Mouse (Mus musculus): ENCODE data around the gene Ezr. TPM values are rescaled to one million over a fixed set of nuclear protein-coding genes. Genes with fewer than 3 reads are reported as not detected.
"Not testable (repeated sequence)": the region's sequence is repeated elsewhere in the genome, so short reads cannot be mapped to it uniquely, and the experiment has no call there.

The Ezr gene
- polyA plus RNA-seq, 1 experiment from 2014 or later, result 342 TPM

DNA sequence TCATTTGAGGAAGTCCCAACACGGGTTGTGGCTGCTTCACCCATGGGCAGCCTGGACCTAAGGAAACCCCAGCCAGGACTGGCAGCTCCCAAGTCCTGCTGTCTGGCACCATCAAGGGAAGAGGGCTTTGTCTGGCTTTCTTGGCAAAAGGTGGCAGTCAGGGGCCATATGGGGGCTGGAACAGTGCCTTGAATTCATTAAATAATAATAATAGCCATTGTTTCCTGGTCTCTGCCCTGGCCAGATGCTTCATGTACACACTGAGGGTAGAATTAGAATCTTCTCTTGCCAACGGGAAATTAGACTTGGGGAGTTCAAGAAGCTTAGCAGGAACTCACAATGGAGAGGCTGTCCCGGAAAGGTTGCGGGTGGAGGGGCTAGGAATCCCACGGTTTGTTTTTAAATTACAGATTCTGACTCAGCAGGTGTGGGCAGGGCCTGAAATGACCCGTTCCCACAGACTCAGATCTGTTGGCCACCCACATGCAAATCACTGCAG, 53.3 kb downstream of the Ezr start:
- H3K9ac ChIP-seq (ENCODE audit: low read depth, low read length), result no peak overlapping the region
- no peaks in the 10 kb centered on the region for H3K27me3 ChIP-seq (replicated peaks; ENCODE audit: control insufficient read depth, insufficient read depth, low read length)
- H3K4me1 ChIP-seq (replicated peaks; ENCODE audit: control insufficient read depth, insufficient read depth, low read length), result 0 out of 2 replicates have a peak, but pooled peaks cover 2% of the 10 kb centered on the region
- H3K4me2 ChIP-seq (replicated peaks; ENCODE audit: low read depth), result no peak overlapping the region
- ATAC-seq, result no peak
- 20% methylated on average over 6 of the region's 6 CpGs for WGBS
- no peaks in the 10 kb centered on the region for H3K36me3 ChIP-seq (ENCODE audit: control insufficient read depth, insufficient read depth)
- no peaks in the 10 kb centered on the region for H3K9me3 ChIP-seq (ENCODE audit: control insufficient read depth)
- no peak for TF ChIP-seq CTCF (IDR thresholded peaks at IDR 0.05; ENCODE audit: low read depth)
- no peak overlapping the region for H3K4me3 ChIP-seq (ENCODE audit: low read depth, low read length)
- H3K27ac ChIP-seq (ENCODE audit: low read depth, low read length), result peak overlapping the region; percentile 89

- Histone ChIP-seq H3K27me3 (replicated peaks; ENCODE audit: control insufficient read depth, insufficient read depth, low read length) (no peaks in the 10 kb centered on the region), H3K27ac (ENCODE audit: low read depth, low read length) (peak overlapping the region; percentile 89), H3K4me3 (ENCODE audit: low read depth, low read length) (no peak overlapping the region), H3K9me3 (ENCODE audit: control insufficient read depth) (no peaks in the 10 kb centered on the region), H3K4me1 (replicated peaks; ENCODE audit: control insufficient read depth, insufficient read depth, low read length) (0 out of 2 replicates have a peak, but pooled peaks cover 2% of the 10 kb centered on the region), H3K4me2 (replicated peaks; ENCODE audit: low read depth) (no peak overlapping the region; the same call in 1 of the 2 replicates), H3K36me3 (ENCODE audit: control insufficient read depth, insufficient read depth) (no peaks in the 10 kb centered on the region), H3K9ac (ENCODE audit: low read depth, low read length) (no peak overlapping the region)
- WGBS, result 50% methylated on average over 12 of the region's 12 CpGs
- peak; percentile 95 for ATAC-seq
- TF ChIP-seq CTCF (IDR thresholded peaks at IDR 0.05; ENCODE audit: low read depth), result no peak
Measured at GRCm38 (mm10) chr17:6727996-6728610, 54.5 kb downstream of the Ezr start.

GRCm38 (mm10) chr17:6713944-6714343, 68.6 kb downstream of the Ezr start:
- not testable (repeated sequence) for H3K4me2 ChIP-seq (replicated peaks; ENCODE audit: low read depth); H3K36me3 ChIP-seq (ENCODE audit: control insufficient read depth, insufficient read depth); H3K9me3 ChIP-seq (ENCODE audit: control insufficient read depth); H3K27me3 ChIP-seq (replicated peaks; ENCODE audit: control insufficient read depth, insufficient read depth, low read length); H3K4me3 ChIP-seq (ENCODE audit: low read depth, low read length); H3K4me1 ChIP-seq (replicated peaks; ENCODE audit: control insufficient read depth, insufficient read depth, low read length); H3K9ac ChIP-seq (ENCODE audit: low read depth, low read length)
- WGBS, result 64% methylated on average over 7 of the region's 8 CpGs
- peak overlapping the region; percentile 64; the same call in 1 of the 2 replicates for H3K27ac ChIP-seq (ENCODE audit: low read depth, low read length)
- ATAC-seq, result peak; percentile 73

DNA sequence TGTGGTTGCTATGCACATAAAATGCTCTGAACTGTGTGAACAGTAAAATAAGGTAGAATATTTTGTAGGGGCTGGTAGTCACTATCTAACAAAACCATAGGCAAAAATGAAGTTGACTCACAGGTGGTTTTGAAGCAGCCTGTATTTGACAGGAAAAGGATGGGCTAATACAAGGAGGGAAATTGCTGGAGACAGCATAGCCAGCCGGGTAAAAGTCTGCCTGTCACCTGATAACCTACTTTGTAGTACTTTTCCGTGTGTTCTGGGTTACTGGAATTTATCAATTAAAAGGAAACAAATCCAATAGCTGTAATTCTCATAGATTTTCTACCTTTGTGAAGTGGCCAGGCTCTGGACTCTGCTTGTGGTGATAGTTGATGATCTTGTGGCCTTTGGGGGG, 69.1 kb downstream of the Ezr start:
- not testable (repeated sequence) for H3K9me3 ChIP-seq (ENCODE audit: control insufficient read depth); H3K4me2 ChIP-seq (replicated peaks; ENCODE audit: low read depth); H3K9ac ChIP-seq (ENCODE audit: low read depth, low read length); H3K4me3 ChIP-seq (ENCODE audit: low read depth, low read length); H3K4me1 ChIP-seq (replicated peaks; ENCODE audit: control insufficient read depth, insufficient read depth, low read length); H3K36me3 ChIP-seq (ENCODE audit: control insufficient read depth, insufficient read depth); H3K27me3 ChIP-seq (replicated peaks; ENCODE audit: control insufficient read depth, insufficient read depth, low read length)
- 19% methylated on average over 2 of the region's 2 CpGs for WGBS
- ATAC-seq, result peak; percentile 56; the same call in 1 of the 2 replicates
- H3K27ac ChIP-seq (ENCODE audit: low read depth, low read length), result peak overlapping the region; percentile 64; the same call in 1 of the 2 replicates

DNA sequence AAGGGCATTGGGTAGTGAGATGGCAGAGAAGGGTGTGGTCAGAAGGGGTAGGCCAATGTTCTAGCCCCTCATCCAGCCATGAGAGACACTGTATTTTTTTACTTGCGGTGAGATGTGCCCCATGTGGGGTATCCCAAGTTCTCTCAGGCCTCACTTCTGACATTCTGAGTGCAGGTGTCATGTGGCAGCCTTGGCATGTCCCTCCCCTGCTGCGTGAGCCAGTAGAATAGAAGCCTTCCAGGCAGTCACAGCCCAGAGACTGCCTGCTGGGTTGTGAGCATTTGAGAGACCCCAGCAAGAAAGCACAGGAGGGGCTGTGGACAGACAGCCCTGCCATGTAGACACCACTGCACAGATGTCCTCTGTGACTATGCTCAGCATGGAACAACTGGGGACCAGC, 74.4 kb downstream of the Ezr start:
- H3K9me3 ChIP-seq (ENCODE audit: control insufficient read depth); H3K4me1 ChIP-seq (replicated peaks; ENCODE audit: control insufficient read depth, insufficient read depth, low read length); H3K36me3 ChIP-seq (ENCODE audit: control insufficient read depth, insufficient read depth); H3K27ac ChIP-seq (ENCODE audit: low read depth, low read length); H3K4me2 ChIP-seq (replicated peaks; ENCODE audit: low read depth); H3K9ac ChIP-seq (ENCODE audit: low read depth, low read length); ATAC-seq; H3K4me3 ChIP-seq (ENCODE audit: low read depth, low read length); H3K27me3 ChIP-seq (replicated peaks; ENCODE audit: control insufficient read depth, insufficient read depth, low read length): not testable (repeated sequence)
- 67% methylated on average over 2 of the region's 2 CpGs for WGBS

DNA sequence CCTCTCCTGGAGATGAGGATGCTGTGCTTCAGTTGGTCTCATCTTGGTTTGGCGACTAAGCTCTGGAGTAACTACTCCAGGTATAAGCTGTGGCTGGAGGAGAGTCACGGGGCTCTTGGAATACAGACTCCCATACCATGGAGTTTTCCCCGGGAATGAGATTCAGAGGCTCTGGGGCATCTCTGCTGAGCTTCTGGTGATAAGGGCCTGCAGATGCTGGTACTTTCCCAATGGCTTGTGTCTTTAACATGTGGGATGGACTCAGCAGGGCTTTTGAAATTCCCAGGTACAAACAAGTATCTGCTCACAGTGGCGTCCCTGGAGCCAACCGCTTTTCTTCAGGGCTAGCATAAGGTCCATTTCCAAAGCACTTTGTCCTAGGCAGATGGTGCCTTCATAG, 75.2 kb downstream of the Ezr start:
- ATAC-seq; H3K4me3 ChIP-seq (ENCODE audit: low read depth, low read length); H3K9ac ChIP-seq (ENCODE audit: low read depth, low read length); H3K36me3 ChIP-seq (ENCODE audit: control insufficient read depth, insufficient read depth); H3K27me3 ChIP-seq (replicated peaks; ENCODE audit: control insufficient read depth, insufficient read depth, low read length); H3K9me3 ChIP-seq (ENCODE audit: control insufficient read depth); H3K4me2 ChIP-seq (replicated peaks; ENCODE audit: low read depth); H3K4me1 ChIP-seq (replicated peaks; ENCODE audit: control insufficient read depth, insufficient read depth, low read length); H3K27ac ChIP-seq (ENCODE audit: low read depth, low read length): not testable (repeated sequence)
- whole genome bisulfite sequencing, result 92% methylated on average over 5 of the region's 5 CpGs

DNA sequence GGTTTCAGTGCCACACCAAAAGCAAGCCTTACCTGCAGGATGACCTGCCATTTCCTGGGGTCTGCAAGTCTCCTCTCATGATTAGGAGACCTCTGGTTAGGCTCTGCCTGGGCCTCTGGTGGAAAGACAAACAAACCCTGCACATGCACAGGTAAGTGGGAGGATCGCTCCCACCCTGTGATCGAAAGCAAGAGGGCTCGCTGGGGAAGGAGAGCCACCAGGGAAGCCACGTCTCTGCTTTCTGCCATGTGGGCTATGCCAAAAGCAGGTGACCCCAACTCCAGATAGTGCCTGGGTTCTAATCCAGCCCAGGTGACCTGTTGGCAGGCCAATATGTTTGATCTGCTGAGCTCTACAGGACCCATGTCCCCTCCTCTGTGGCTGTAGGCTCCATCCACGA, 76.1 kb downstream of the Ezr start:
- ATAC-seq; H3K4me2 ChIP-seq (replicated peaks; ENCODE audit: low read depth); H3K9me3 ChIP-seq (ENCODE audit: control insufficient read depth); H3K4me3 ChIP-seq (ENCODE audit: low read depth, low read length); H3K9ac ChIP-seq (ENCODE audit: low read depth, low read length); H3K36me3 ChIP-seq (ENCODE audit: control insufficient read depth, insufficient read depth); H3K4me1 ChIP-seq (replicated peaks; ENCODE audit: control insufficient read depth, insufficient read depth, low read length); H3K27me3 ChIP-seq (replicated peaks; ENCODE audit: control insufficient read depth, insufficient read depth, low read length); H3K27ac ChIP-seq (ENCODE audit: low read depth, low read length): not testable (repeated sequence)
- WGBS, result 98% methylated on average over 5 of the region's 5 CpGs

- WGBS, result 54% methylated on average over 5 of the region's 9 CpGs
- ATAC-seq; H3K4me2 ChIP-seq (replicated peaks; ENCODE audit: low read depth); H3K27me3 ChIP-seq (replicated peaks; ENCODE audit: control insufficient read depth, insufficient read depth, low read length); H3K4me1 ChIP-seq (replicated peaks; ENCODE audit: control insufficient read depth, insufficient read depth, low read length); H3K9me3 ChIP-seq (ENCODE audit: control insufficient read depth); H3K27ac ChIP-seq (ENCODE audit: low read depth, low read length); H3K36me3 ChIP-seq (ENCODE audit: control insufficient read depth, insufficient read depth); H3K9ac ChIP-seq (ENCODE audit: low read depth, low read length); H3K4me3 ChIP-seq (ENCODE audit: low read depth, low read length): not testable (repeated sequence)
Measured at GRCm38 (mm10) chr17:6703381-6704270, 79.0 kb downstream of the Ezr start.

DNA sequence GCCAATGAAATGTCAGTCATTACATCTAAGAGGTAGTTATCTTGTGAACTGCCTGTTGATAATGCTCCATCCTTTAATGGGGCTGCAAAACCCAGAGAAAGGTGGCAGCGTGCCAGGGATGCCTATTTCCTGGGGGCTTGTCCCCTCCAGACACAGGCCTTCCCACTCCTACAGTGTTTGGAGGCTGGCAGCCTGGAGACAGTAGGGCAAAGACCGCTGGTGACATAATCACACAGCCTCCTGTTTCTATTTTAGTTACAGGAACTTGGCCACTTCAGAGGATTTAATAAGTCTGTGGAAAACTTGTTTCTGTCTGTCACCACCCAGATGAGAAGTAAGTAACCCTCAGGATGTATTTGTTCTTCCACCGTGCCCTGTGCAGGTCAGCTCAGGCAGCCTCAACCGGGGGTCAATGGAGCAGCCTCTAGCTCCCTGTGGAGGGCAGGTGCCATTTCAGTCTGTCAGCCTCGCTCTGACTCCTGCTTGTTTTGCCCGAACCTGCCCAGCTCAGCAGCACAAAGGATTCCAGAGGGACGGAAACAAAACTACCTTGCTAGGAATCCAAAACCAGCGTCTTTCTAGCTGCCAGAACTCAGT, 79.9 kb downstream of the Ezr start:
- H3K9me3 ChIP-seq (ENCODE audit: control insufficient read depth); H3K9ac ChIP-seq (ENCODE audit: low read depth, low read length); ATAC-seq; H3K27ac ChIP-seq (ENCODE audit: low read depth, low read length); H3K27me3 ChIP-seq (replicated peaks; ENCODE audit: control insufficient read depth, insufficient read depth, low read length); H3K4me3 ChIP-seq (ENCODE audit: low read depth, low read length); H3K4me2 ChIP-seq (replicated peaks; ENCODE audit: low read depth); H3K4me1 ChIP-seq (replicated peaks; ENCODE audit: control insufficient read depth, insufficient read depth, low read length); H3K36me3 ChIP-seq (ENCODE audit: control insufficient read depth, insufficient read depth): not testable (repeated sequence)
- WGBS, result 30% methylated on average over 1 of the region's 8 CpGs
